Mouse (Mus musculus): ENCODE results near the gene Plekhm2. TPM values are rescaled to one million over a fixed set of nuclear protein-coding genes. Genes with fewer than 3 reads are reported as not detected.

Gene Plekhm2
- total and polyA plus RNA-seq, 3 experiments: 6.5 to 15.4 TPM; not detected in 1

- TF ChIP-seq USF1 (IDR thresholded peaks at IDR 0.05; ENCODE audit: low read depth, low read length) (no peak), HCFC1 (IDR thresholded peaks at IDR 0.05; ENCODE audit: low read depth, low read length) (no peak), CHD2 (IDR thresholded peaks at IDR 0.05; ENCODE audit: low read length) (no peak), POLR2AphosphoS2 (IDR thresholded peaks at IDR 0.05; ENCODE audit: low read length) (no peak), JUND (IDR thresholded peaks at IDR 0.05; ENCODE audit: low read depth, low read length) (no peak), TCF12 (IDR thresholded peaks at IDR 0.05; ENCODE audit: low read depth, low read length) (no peak), GATA1 (IDR thresholded peaks at IDR 0.05; ENCODE audit: low read depth, low read length) (no peak), ZC3H11A (IDR thresholded peaks at IDR 0.05; ENCODE audit: low read depth, low read length) (no peak), MYC (IDR thresholded peaks at IDR 0.05; ENCODE audit: low read depth, low read length) (no peak), POLR2A (IDR thresholded peaks at IDR 0.05; ENCODE audit: control insufficient read depth in 1 of 2, insufficient read depth in 1 of 2, low read depth in 1 of 2, low read length in 2 of 2, poor library complexity in 1 of 2) (no peak), ZKSCAN1 (IDR thresholded peaks at IDR 0.05; ENCODE audit: low read depth, low read length) (no peak), EP300 (IDR thresholded peaks at IDR 0.05; ENCODE audit: low read depth in 1 of 2, low read length in 2 of 2) (no peak), MYB (IDR thresholded peaks at IDR 0.05; ENCODE audit: low read depth, low read length) (no peak)
- H3K36me3 ChIP-seq (ENCODE audit: control insufficient read depth in 1 of 2, insufficient read depth in 2 of 2, low read length in 2 of 2): no peaks in the 10 kb centered on the region
- no peak overlapping the region for H3K9ac ChIP-seq (ENCODE audit: control insufficient read depth, low read depth, low read length, poor library complexity, severe bottlenecking)
- no peak for DNase-seq (ENCODE audit: low read depth, low spot score)
- no peak overlapping the region for H3K4me3 ChIP-seq (ENCODE audit: control insufficient read depth in 1 of 2, insufficient read depth in 1 of 2, low read depth in 2 of 2, low read length in 2 of 2)
- no peaks in the 10 kb centered on the region for H3K79me2 ChIP-seq (ENCODE audit: control insufficient read depth, insufficient read depth, low read length, poor library complexity)
- H3K27ac ChIP-seq (ENCODE audit: control insufficient read depth, low read depth, low read length): no peak overlapping the region
- H3K4me1 ChIP-seq (ENCODE audit: control insufficient read depth in 1 of 2, insufficient read depth in 2 of 2, low read length in 2 of 2): no peaks in the 10 kb centered on the region
- no peaks in the 10 kb centered on the region for H3K9me3 ChIP-seq (replicated peaks; ENCODE audit: insufficient read depth, low read length)
- no peaks in the 10 kb centered on the region; a peak in 1 of 4 replicates for H3K27me3 ChIP-seq (ENCODE audit: control insufficient read depth in 1 of 2, insufficient read depth in 2 of 2, low read length in 2 of 2)
Measured at GRCm38 (mm10) chr4:141603921-141604320, 60.8 kb downstream of the Plekhm2 start.

- no peak overlapping the region for H3K4me3 ChIP-seq (ENCODE audit: control insufficient read depth in 1 of 2, insufficient read depth in 1 of 2, low read depth in 2 of 2, low read length in 2 of 2)
- no peaks in the 10 kb centered on the region for H3K4me1 ChIP-seq (ENCODE audit: control insufficient read depth in 1 of 2, insufficient read depth in 2 of 2, low read length in 2 of 2)
Measured at GRCm38 (mm10) chr4:141602523-141603223, 62.0 kb downstream of the Plekhm2 start.

More at GRCm38 (mm10) chr4:141602523-141603223, 62.0 kb downstream of the Plekhm2 start:
- Histone ChIP-seq H3K27me3 (ENCODE audit: control insufficient read depth in 1 of 2, insufficient read depth in 2 of 2, low read length in 2 of 2) (no peaks in the 10 kb centered on the region; a peak in 1 of 4 replicates), H3K9ac (ENCODE audit: control insufficient read depth, low read depth, low read length, poor library complexity, severe bottlenecking) (no peak overlapping the region), H3K9me3 (replicated peaks; ENCODE audit: insufficient read depth, low read length) (no peaks in the 10 kb centered on the region), H3K79me2 (ENCODE audit: control insufficient read depth, insufficient read depth, low read length, poor library complexity) (no peaks in the 10 kb centered on the region), H3K27ac (ENCODE audit: control insufficient read depth, low read depth, low read length) (no peak overlapping the region), H3K36me3 (ENCODE audit: control insufficient read depth in 1 of 2, insufficient read depth in 2 of 2, low read length in 2 of 2) (no peaks in the 10 kb centered on the region)
- TF ChIP-seq ZC3H11A (IDR thresholded peaks at IDR 0.05; ENCODE audit: low read depth, low read length) (no peak), MAZ (IDR thresholded peaks at IDR 0.05; ENCODE audit: low read depth, low read length) (no peak), RAD21 (IDR thresholded peaks at IDR 0.05; ENCODE audit: low read depth, low read length) (no peak)
- no peak for DNase-seq (ENCODE audit: low read depth, low spot score)

All from MEL (cell line).